Mouse (Mus musculus) yolk sac, embryonic 10.5 days (tissue): ENCODE data around the gene Cracr2b.
A peak's percentile ranks its signal among the peaks of the same experiment; 100 is the strongest.

Experiments used
- DNase-seq: peaks from one replicate; pipeline ENCODE4 v3.0.0-alpha.2; 2017; ENCODE audit warnings: low spot score

Gene Cracr2b

DNA sequence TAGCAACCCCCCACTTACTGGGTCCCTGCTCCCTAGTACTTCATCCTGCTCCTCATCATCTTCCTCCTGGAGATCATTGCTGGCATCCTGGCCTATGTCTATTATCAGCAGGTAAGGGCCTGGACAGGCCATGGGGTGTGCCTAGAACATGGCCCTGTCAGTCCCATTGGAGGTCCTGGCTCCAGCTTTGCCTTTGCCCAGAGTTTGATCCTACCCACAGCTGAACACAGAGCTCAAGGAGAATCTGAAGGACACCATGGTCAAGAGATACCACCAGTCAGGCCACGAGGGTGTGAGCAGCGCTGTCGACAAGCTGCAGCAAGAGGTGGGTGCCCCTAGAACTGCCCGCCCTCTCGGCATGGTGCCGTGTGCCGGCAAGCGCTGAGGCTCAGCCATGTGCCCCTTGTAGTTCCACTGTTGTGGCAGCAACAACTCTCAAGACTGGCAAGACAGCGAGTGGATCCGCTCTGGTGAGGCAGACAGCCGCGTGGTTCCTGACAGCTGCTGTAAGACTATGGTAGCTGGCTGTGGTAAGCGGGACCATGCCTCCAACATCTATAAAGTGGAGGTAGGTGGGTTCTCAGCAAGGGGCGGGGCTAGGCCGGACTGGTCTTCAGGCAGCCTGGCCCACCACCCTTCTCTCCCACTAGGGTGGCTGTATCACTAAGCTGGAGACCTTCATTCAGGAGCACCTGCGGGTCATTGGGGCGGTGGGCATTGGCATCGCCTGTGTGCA lies 9.2 kb downstream of the Cracr2b start:
- DNase-seq, result no peak

DNA sequence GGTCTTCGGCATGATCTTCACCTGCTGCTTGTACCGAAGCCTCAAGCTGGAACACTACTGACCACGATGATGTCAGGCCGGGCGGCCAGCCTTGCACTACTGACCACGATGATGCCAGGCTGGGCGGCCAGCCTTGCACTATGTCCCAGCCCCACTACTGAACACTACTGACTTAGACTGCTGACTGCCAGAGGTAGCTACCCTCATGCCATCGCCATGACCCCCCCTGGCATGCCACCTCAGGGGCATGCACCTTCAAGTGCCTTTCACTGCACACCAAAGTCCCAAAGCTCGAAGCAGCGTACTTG lies 9.7 kb downstream of the Cracr2b start:
- no peak for DNase-seq

DNA sequence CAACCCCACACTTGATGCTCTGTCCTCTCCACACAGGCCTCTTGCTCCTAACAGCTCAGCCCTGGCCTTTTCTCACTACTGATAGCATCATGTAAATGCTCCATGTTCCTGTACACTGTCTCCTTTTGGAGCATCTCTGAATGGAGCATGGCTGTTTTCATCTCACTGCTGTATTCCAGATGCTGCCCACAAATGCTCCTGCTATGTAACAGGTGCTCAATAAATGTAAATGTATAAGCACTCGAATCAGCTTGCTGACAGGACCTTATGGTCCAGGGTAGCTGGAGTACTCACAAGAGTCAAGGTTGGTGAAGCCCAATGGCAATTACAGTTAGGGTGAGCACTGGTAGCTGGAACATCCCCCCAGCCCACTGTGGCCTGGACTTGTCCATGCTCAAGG lies 10.3 kb downstream of the Cracr2b start:
- DNase-seq, result no peak

DNA sequence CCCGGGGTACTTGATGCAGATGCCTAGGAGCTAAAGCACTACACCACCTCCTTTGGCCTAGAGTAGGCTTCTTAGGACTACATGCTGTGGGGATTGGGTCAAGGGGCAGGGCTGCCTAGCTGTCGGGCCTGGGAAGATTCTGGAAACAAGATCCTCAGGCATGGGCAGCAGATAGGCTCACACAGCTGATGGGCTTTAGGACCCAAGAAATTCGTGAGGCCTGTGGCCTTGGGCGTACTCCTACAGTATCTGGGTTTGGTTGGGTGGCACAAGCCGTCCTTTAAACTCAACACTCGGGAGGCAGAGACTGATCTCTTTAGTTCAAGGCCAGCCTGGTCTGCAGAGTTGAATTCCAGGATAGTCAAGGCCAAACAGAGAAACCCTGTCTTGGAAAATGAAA lies 11.3 kb downstream of the Cracr2b start:
- no peak for DNase-seq

DNA sequence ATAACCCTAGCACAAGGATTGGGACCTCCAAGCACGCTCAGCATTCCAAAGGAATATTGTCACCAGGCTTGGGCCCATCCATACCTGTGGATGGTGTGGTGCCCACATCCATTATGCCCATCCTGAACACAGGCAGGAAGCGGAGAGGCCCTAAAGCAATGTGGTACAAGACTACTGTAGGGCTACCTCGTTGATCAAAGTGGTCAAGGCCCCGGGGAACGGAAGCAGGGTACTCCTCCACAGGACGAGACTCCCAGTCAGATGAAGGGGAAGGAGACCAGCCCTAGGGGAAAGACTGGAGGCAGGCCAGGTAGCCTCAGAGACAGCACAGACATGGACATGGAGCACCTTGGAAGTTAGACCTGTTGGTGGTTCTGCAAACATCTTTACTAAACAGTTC lies 11.9 kb downstream of the Cracr2b start:
- DNase-seq, result no peak

DNA sequence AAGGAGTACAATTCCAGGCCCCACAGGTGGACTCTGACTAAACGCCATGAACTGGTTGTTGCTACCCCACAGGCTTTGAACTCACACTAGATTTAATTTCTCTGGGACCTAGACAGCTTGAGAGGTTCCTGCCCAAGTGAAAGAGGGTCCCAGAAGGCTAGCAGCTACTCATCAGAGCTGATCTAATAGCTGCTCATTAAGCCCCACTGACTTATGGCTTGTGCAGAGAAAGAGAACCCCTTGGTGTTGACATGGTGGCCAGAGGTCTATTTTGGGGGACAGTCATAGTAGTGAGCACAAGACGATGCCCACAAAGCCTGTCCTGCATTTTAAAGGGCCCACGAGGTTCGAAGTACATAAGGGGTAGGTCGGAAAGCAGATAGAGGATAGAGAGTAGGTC lies 13.3 kb downstream of the Cracr2b start:
- DNase-seq, result no peak

DNA sequence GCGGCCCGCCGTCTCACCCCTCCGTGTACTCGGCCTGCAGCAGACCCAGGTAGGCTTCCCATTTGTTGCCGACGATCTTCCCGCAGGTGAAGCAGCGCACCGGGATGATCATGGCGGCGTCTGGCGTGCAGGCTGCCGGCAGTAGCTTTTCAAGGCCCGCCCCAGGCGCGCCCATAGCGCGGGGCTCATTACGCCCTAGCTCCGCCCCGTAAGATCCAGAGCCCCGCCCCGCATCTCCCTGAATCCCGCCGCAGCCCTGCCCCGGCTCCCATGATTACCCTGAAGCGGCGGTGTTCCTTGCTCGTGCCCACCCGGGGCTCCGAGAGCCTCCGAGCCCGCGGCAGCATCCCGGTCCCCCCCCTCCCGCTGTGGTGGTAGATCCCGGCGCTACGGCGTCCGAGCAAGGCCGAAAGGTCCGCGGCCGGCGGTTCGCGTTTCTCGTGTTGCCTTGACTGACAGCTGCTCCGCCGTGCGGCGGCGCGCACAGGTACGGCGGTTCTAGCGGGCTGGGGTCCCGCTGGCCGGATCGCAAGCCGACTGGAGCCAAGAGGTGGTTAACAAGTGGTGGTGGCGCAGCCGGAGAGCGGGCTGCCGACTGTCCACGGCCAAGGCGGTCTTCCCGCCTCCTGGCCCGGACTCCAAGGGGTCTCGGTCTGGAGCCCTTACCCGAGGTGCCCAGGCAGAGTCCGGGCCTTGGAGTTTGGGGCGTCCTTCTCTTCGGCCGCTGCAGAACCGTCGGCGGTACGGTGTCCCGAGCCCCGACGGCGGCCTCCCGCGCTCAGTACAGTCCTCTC lies 14.3 kb downstream of the Cracr2b start, which contains the start of the genes Polr2l and Tspan4:
Gene Polr2l (minus strand): TSS at position 122 of the 794 bp plus-strand sequence.
Gene Tspan4 (plus strand): TSS at position 230 of the 794 bp plus-strand sequence.
- peak; percentile 92 for DNase-seq

DNA sequence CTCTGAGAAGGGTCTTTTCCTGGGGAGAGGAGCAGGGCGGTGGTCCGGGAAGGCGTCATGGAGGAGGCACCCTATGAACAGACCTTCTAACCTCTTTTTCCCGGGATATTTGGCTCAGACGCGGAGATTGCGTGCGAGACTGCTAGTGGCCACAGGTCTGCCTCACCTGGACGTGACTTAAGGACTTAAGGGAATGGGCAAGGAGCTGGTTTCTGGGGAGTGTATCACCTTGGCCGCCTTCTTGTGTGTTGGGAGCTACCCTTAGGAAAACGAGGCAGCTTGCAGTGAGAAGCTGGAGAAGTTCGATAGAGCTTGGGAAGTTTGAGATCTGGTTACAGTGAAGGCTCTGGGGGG lies 14.9 kb downstream of the Cracr2b start:
- no peak for DNase-seq

DNA sequence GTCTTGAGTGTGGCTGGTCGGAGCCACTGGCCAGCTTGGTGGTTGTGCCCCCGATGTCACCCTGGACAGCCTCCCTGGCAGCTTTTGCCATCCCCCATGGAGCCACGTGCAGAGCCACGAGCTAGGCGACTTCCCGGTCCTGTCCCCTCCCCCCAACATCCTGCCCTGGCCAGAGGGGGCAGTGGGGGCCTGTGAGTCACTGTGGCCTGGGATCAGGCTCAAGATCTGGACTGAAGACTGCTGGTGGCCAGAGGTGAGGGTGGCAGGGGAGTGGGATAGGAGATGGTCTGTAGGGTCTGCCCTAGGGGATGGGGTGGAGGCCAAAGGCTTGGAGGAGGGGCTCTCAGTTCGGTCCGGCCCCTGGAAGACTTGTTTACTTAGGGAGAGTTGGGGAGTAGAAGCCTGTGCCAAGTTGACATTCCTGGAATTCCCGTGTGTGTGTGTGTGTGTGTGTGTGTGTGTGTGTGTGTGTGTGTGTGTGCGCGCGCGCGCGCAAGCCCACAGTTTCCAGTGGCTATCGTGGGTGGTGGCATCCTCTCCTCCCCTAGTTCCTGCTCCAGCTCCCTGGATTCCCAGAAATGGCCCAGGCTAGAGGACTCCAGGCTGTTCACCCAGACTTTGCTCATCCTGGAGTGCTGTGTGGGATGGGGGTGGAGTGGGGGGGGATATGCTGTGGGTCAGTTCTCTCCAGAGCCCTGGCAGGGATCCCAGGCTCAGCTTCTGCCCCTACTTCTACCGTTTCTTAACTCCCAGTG lies 15.5 kb downstream of the Cracr2b start:
- peak; percentile 85 for DNase-seq

DNA sequence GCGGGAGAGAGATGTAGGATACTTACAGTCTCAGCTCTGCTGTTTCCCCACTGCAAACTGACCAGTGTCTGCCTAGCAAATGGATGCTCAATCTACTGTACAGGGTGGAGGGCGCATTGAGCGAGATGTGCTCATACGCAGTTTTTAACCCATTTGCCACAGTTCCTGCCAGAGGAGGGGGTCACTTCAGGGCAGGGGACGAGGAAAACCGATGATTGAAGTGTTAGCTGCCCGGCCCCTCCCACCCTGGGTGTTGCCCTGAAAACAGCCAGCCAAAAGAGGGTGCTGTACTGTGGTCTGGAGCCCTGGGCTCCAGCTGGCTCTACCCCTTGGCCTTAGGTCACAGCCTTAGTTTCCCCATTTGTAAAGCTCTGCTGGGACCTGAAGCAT lies 16.1 kb downstream of the Cracr2b start:
- DNase-seq, result no peak

DNA sequence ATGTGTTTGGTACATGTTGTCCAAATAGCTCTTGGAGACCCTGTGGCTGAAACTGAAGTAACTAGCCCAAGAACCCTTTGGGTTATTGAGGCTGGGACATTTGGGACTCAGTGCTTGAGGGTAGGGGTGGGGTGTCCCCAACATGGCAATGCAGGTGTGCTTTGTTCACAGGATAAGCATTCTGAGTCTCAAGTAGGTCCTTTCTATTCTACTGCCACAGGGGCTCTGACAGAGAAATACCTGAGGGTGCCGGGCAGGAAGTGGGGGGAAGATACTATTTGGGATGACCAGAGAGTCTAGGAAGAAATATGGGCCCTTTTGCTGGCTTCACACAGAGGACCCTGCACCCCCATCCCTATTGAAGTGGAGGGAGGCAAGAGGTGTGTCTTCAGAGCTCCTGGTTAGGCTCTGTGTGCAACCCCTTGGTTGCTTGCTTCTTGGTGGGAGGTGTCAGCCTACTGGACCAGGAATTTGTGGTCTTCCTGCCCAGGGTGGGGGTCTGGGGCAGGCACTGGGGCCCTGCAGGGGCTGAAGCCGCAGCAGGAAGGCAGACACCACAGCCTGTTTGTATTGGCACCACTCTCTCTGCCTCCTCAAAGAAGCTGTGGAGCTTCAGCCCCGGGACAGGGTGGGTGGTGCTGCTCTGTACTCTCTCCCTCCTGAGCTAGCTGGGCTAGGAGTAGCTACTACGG lies 16.8 kb downstream of the Cracr2b start:
- DNase-seq, result no peak

DNA sequence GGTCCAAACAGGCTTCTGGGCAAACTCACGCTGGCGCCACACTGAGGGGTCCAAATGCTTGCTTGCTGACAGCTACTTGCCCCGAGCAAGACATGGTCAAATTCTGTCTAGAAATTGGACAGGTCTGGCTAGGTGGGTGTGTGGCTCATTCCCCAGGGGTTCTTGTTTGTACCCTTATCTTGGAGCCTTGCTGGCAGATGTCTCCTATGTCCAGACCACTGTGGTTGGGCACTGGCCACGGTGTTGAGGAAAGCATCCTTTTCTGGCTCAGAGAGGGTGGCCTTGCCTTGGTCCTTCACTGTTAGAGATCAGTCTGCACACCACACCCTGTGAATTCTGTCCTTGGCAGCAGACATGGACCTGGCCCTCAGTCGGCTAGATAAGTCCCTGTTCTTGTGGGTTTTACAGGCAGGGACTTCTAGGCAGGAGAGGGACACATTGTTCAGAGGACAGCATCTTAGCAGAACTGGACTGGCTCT lies 17.4 kb downstream of the Cracr2b start:
- no peak for DNase-seq

DNA sequence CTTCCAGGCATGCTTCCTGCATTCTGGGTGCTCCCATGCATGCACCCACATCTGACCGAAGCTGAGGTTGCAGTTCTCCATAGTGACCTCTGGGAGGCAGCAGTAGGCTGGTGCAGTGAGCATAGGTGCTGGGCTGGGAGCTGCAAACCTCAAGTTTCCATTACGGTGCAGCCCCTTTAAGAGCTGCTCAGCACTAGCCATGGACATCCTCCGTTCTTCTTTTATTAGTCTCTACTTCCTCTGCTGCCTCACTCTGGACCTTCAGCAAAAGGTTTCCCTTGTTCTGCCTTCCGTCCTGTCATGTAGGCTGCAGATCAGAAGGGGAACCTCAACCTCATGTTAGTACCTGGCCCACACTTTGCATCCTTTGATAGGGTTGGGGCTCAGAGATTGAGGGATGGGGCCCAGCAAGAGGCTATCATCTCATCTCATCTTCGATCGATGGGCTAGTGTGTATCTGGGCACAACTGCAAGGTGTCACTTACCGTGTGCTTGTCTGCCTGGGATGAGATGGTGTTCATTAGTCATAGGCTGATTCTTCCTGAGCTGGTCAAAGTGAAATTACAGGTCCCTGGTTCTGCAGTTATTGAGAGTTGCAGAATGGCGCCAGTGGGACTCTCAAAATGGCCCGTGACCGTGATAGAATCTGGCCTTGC lies 20.1 kb downstream of the Cracr2b start:
- DNase-seq, result peak; percentile 52

DNA sequence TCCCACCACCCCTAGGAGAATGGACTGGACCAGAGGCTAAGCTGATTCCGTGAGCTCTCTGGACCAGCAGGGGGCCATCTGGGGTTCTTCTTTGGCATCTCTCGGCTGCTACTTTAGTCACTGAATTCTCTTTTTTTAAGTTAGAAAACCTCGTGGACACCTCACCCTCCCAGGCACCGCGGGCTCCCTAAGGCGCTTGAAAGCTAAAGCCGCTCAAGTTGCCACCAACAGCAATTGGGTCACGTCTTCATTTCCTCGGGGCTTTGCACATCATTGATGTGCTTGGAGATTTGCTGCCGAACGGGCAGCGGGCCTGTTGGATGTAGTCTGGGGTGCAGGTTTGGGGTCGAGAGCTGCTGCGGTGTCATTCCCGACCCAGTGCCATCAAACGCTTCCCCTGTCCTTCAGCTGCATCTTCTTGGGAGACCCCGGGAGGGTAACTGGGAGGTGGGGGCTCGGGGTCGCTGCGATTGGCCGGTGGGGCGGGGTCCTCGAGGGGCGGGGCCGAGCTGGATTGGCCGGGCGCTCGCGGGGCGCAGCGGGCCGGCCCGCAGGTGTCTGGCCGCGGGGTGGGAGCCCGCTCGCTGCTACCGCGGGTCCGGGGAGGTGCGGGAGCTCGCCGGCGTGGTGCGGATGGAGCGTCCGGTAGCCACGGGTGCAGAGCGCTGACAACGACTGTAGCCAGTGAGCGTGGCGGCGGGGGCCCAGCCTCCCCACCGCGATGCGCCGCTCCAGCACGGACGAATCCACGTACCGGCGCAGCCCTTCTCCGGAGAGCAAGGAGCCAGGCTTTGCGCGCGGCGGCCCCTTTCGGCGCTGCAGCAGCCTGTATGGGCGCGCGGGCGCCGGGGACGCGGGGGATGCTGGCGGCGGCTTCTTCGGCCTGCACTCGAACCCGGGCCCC lies 20.9 kb downstream of the Cracr2b start:
- DNase-seq, result peak; percentile 57

DNA sequence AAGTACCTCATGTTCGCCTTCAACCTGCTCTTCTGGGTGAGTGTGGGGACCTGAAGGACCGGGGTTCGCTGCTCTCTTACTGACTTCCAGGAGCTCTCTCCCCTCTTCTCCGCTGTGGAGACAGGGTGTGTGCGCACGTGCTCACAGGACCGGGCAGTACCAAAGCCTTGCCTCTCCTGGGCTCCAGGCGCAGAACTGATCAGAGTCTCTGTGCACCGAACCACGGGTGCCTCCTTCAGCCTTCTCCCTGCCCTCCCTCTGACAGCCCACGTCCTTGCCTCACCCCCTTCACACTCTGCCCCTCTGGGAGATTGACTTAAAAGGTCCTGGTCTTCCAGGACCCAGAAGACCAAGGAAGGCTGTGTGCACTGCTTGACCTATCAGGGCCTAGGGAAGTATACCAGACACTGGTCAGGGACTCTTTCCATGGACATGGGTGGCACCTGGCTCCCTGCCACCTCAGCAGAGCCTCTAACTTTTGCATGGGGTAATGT lies 21.7 kb downstream of the Cracr2b start:
- no peak for DNase-seq

DNA sequence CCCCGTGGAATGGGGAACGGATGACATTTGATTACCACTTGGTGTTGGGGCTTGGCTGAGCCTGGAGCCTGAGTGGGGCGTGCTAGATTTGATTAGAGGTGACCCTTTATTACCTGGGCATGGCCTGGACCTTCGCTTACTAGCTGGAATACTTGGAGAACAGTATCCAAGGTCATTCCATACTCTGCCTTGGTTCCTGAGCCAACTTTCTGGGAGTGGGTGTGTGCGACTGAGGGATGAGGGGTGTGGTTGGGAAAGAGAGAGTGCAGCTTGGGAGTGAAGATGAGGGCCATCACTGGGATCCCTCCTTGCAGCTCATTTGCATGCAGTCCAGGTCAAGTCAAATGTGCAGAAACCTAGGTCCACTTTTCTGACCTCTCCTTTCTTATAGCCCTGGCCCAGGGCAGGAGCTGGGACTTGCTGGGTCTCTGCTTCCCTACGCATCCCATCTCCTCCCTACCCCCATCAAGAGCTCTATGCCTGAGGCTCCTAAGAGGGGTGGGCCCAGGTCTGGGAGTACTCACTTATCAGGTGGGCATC lies 22.3 kb downstream of the Cracr2b start:
- DNase-seq, result no peak

DNA sequence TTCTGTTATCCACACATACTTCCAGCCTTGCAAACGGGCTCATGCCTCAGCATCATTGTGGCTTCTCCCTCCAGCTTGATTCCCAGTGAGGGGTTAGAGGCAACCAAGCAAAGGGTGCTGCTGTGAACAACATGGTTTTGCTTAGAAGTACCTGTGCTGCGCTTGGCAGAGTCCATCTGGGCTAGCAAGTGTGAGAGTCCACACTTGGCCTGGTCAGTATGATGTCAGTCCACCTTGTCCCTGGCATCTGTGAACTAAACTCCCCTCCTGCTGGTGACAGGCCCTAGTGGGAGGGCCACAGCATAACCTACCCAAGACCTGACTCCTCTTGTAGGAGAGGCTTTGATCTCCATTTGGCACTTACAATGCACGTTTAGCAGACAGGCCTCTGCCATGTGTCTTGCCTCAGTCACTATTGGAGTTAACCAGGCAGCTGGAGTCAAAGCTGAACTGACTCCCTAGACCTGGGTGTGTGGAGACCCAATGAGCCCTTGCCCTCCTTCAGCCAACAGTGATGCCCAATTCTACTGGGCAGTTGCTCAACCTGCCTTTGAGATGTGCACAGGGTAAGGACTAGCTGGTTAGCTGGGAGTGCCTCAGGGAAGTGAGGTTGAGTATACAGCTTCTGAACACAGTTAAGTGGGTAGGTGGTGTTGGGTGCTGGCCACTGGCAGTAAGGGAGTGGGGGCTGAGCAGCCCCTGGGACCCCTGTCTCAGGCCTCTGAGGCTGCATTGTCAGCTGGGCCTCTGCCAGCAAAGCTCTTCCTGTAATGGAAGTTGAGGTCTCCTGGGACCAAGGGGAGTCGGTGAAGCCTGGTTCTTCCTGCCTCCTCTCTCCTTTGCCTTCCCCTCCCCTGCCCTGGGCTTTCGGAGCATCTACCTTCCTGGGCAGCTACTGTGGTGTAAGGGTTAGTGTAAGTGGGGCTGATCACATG lies 23.6 kb downstream of the Cracr2b start:
- no peak for DNase-seq

DNA sequence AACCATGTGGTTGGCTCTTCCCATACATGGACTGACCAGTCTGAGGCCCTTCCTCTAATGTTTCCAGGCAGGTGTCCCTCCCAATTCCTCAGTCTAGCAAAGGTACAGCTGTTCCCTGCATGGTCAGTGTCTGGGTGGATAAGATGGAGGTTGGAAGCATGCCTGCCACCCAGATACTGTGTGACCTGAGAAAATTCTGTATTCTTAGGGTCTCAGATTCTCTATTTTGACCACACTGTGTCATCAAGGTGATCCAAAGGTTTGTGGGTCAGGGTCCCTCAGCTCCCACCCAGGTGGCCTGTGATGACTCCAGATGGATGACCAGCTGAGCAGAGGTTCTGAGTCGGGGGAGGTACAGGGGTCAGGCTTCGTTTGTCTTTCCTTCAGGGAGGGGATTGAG lies 24.3 kb downstream of the Cracr2b start:
- no peak for DNase-seq

DNA sequence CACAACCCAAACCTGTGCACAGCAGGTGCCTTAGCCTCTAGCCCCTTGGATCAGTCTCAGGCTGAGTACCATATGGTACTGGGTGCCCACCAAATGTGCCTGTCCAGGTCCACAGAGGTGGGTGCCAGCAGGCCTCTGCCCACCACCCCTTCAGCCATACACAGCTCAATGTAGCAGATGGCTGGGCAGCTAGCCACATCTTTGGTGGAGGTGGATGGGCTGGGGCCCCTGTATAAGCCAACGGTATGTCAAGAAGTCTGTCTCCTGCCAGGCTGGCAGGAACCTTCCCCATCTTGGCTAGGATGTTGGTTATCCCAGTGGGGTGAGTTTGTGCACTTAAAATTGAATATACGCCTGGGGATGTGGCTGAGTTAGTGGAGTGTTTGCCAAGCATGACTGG lies 24.7 kb downstream of the Cracr2b start:
- no peak for DNase-seq
